Mouse (Mus musculus): ENCODE data around the gene Bean1. TPM values are rescaled to one million over a fixed set of nuclear protein-coding genes. Genes with fewer than 3 reads are reported as not detected.

The Bean1 gene
- polyA plus RNA-seq, 1 experiment from 2014 or later: 0.06 TPM

DNA sequence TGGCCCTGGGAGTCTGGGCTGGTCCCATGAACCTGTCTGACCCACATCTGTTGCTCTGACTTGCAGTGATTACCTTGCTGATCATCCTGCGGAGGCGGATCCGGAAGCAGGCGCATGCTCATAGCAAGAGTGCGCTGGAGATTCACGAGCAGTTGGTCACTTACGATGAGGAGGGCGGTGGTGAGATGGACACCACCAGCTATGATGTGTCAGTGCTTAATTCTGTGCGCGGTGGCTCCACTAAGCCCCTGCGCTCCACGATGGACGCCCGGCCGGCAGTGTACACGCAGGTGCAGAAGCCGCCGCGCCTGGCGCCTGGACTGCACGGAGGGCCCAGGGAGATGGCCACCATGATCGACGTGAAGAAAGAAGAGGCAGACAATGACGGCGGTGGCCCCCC, 27.8 kb upstream of the Bean1 start:
- Histone ChIP-seq H3K9ac (no peak overlapping the region), H3K4me3 (no peak overlapping the region), H3K36me3 (no peaks in the 10 kb centered on the region), H3K27me3 (replicated peaks) (no peaks in the 10 kb centered on the region), H3K4me2 (no peak overlapping the region), H3K4me1 (no peaks in the 10 kb centered on the region), H3K9me3 (replicated peaks) (no peaks in the 10 kb centered on the region), H3K27ac (no peak overlapping the region)
- no peak for ATAC-seq
- WGBS (ENCODE audit: insufficient replicate concordance): 82% methylated on average over 25 of the region's 25 CpGs

DNA sequence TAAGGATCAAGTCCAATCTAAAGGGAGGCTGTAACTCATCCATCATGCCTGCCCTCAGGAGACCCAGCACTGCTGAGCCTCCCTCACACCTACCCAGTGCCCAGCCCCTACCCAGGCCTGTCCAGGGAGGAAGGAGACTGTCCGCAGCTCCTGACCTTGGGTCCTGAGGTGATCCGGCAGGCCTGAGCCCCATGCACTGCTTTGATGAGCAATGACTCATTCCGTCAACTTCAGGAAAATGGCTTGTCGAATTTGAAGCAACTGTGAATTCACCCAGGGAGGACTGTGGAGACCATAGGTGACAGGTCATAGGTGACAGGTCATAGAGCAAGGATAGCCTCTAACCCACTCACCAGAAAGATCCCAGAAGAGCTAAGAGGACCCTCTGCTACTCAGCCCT, 26.9 kb upstream of the Bean1 start:
- Histone ChIP-seq H3K27ac (no peak overlapping the region), H3K9me3 (replicated peaks) (no peaks in the 10 kb centered on the region), H3K4me1 (no peaks in the 10 kb centered on the region), H3K9ac (no peak overlapping the region), H3K4me3 (no peak overlapping the region), H3K27me3 (replicated peaks) (no peaks in the 10 kb centered on the region; the same call in 1 of the 2 replicates), H3K36me3 (no peaks in the 10 kb centered on the region), H3K4me2 (no peak overlapping the region)
- 64% methylated on average over 4 of the region's 4 CpGs for WGBS (ENCODE audit: insufficient replicate concordance)
- no peak for ATAC-seq

- Histone ChIP-seq H3K9me3 (replicated peaks) (no peaks in the 10 kb centered on the region), H3K9ac (no peak overlapping the region), H3K27me3 (replicated peaks) (no peaks in the 10 kb centered on the region; the same call in 1 of the 2 replicates), H3K27ac (no peak overlapping the region), H3K4me2 (no peak overlapping the region), H3K4me1 (no peaks in the 10 kb centered on the region), H3K36me3 (no peaks in the 10 kb centered on the region), H3K4me3 (no peak overlapping the region)
- ATAC-seq: no peak
- 66% methylated on average over 13 of the region's 13 CpGs for WGBS (ENCODE audit: insufficient replicate concordance)
These were observed 25.6 kb upstream of the Bean1 start for GRCm38 (mm10) chr8:104144434-104145216.

DNA sequence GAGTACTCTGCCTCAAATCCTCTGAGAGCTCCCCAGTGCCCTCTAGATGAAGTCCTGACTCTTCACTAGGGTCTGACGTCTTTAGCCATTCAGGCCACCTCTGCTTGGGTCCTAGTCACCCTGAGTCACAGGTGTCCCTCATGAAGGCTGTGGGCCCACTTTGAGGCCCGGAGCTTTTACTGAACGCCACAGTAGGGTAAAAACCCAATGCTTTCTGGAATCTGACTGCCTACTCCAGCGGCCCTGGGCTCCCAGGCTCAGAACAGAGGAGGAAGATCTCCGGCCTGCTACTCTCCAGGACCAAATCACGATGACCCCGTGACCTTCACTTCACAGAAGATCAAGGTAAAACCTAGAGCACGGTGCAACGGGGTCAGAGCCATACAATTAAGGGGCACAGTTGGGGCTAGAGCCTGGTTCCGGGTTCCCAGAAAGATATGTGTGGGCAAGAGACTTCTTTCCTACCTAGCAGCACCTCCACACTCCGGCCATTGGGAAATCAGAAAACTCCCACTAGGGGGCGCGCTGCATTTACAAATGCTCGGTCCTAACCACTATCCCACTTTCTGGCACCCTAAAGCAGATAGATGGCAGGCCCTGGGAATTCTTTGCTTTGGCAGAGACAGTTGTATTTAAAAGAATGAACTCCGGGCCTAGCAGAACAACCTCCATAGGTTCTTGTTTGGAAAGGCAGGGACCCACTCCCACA, 24.1 kb upstream of the Bean1 start:
- WGBS (ENCODE audit: insufficient replicate concordance): 26% methylated on average over 15 of the region's 15 CpGs

GRCm38 (mm10) chr8:104146717-104147494, 23.3 kb upstream of the Bean1 start:
- Histone ChIP-seq H3K9ac (no peak overlapping the region), H3K4me3 (no peak overlapping the region), H3K36me3 (no peaks in the 10 kb centered on the region), H3K4me1 (no peaks in the 10 kb centered on the region), H3K27ac (no peak overlapping the region), H3K4me2 (no peak overlapping the region), H3K9me3 (replicated peaks) (no peaks in the 10 kb centered on the region), H3K27me3 (replicated peaks) (no peaks in the 10 kb centered on the region; the same call in 1 of the 2 replicates)
- no peak for ATAC-seq
- 78% methylated on average over 15 of the region's 15 CpGs for WGBS (ENCODE audit: insufficient replicate concordance)

More for the DNA sequence above, 24.1 kb upstream of the Bean1 start:
- no peaks in the 10 kb centered on the region for H3K36me3 ChIP-seq
- H3K4me3 ChIP-seq: no peak overlapping the region
- H3K27ac ChIP-seq: no peak overlapping the region
- peak; percentile 60 for ATAC-seq
- no peaks in the 10 kb centered on the region for H3K4me1 ChIP-seq
- H3K9ac ChIP-seq: no peak overlapping the region
- no peaks in the 10 kb centered on the region; the same call in 1 of the 2 replicates for H3K27me3 ChIP-seq (replicated peaks)
- no peak overlapping the region for H3K4me2 ChIP-seq
- H3K9me3 ChIP-seq (replicated peaks): no peaks in the 10 kb centered on the region

GRCm38 (mm10) chr8:104147947-104148346, 22.3 kb upstream of the Bean1 start:
- H3K36me3 ChIP-seq: no peaks in the 10 kb centered on the region
- H3K4me2 ChIP-seq: no peak overlapping the region
- WGBS (ENCODE audit: insufficient replicate concordance): 76% methylated on average over 2 of the region's 2 CpGs
- no peak overlapping the region for H3K9ac ChIP-seq
- H3K9me3 ChIP-seq (replicated peaks): no peaks in the 10 kb centered on the region
- H3K27me3 ChIP-seq (replicated peaks): no peaks in the 10 kb centered on the region; the same call in 1 of the 2 replicates
- no peaks in the 10 kb centered on the region for H3K4me1 ChIP-seq
- H3K4me3 ChIP-seq: no peak overlapping the region
- no peak for ATAC-seq
- no peak overlapping the region for H3K27ac ChIP-seq

DNA sequence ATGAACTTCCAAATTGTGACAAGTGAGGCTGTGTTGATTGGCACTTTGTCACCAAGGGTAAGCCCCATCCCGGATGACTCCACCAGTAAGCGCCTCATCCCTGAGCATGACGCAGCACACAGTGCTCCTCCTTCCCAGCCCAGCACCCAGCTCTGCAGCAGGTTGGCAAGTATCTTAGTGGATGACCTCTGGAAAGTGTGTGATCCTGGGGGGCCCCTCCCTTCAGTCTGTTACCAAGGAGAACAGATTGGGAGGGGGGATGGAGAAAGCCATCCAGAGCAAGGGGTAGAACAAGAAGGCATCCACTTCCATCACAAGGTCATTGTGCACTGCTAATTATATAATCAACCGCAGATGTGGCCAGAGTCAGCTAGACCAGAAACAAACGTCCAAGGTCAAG, 9.5 kb upstream of the Bean1 start:
- H3K4me2 ChIP-seq: no peak overlapping the region
- 63% methylated on average over 5 of the region's 5 CpGs for WGBS (ENCODE audit: insufficient replicate concordance)
- no peak overlapping the region for H3K9ac ChIP-seq
- H3K27me3 ChIP-seq (replicated peaks): no peaks in the 10 kb centered on the region
- no peak for ATAC-seq
- peaks cover 12% of the 10 kb centered on the region; the same call in 1 of the 2 replicates for H3K9me3 ChIP-seq (replicated peaks)
- H3K27ac ChIP-seq: no peak overlapping the region
- no peaks in the 10 kb centered on the region for H3K36me3 ChIP-seq
- H3K4me1 ChIP-seq: no peaks in the 10 kb centered on the region
- no peak overlapping the region for H3K4me3 ChIP-seq

- no peak for ATAC-seq
- WGBS (ENCODE audit: insufficient replicate concordance): 50% methylated on average over 3 of the region's 3 CpGs
- peaks cover 59% of the 10 kb centered on the region for H3K27me3 ChIP-seq (replicated peaks)
These were observed 781 bp upstream of the Bean1 start for GRCm38 (mm10) chr8:104169461-104169860.

GRCm38 (mm10) chr8:104171050-104171620, 893 bp downstream of the Bean1 start:
- no peak for ATAC-seq
- Histone ChIP-seq H3K4me2 (peak overlapping the region; percentile 78), H3K27ac (no peak overlapping the region), H3K36me3 (no peaks in the 10 kb centered on the region), H3K4me1 (peaks cover 11% of the 10 kb centered on the region), H3K4me3 (peak overlapping the region; percentile 56), H3K9me3 (replicated peaks) (no peaks in the 10 kb centered on the region), H3K9ac (peak overlapping the region; percentile 41; the same call in 1 of the 2 replicates), H3K27me3 (replicated peaks) (peaks cover 59% of the 10 kb centered on the region)
- 7% methylated on average over 30 of the region's 32 CpGs for WGBS (ENCODE audit: insufficient replicate concordance)

More at GRCm38 (mm10) chr8:104169461-104169860, 781 bp upstream of the Bean1 start:
- no peak overlapping the region for H3K4me3 ChIP-seq
- no peak overlapping the region for H3K27ac ChIP-seq
- no peak overlapping the region for H3K9ac ChIP-seq
- peaks cover 11% of the 10 kb centered on the region for H3K4me1 ChIP-seq
- no peaks in the 10 kb centered on the region for H3K9me3 ChIP-seq (replicated peaks)
- H3K4me2 ChIP-seq: no peak overlapping the region
- no peaks in the 10 kb centered on the region for H3K36me3 ChIP-seq

DNA sequence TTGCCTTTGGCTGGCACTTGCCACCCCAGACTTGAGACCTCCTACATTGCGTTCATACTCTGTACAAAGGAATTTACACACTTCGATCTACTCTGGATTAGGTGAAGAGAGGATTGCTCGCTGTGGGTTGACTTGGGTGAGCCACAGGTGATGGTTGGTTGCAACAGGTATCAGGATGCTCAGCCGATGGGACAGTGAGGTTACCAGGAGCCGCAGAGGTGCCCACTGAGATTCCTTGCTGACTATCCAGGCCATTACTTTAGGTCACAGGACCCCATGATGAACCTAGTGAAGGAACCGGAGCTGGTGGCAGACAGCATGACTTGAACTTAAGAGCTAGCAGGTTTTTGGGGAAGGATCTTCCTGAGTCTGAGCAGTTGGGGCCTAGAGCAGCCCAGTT, 2.2 kb downstream of the Bean1 start:
- no peak overlapping the region for H3K4me2 ChIP-seq
- 82% methylated on average over 6 of the region's 6 CpGs for WGBS (ENCODE audit: insufficient replicate concordance)
- peaks cover 56% of the 10 kb centered on the region for H3K27me3 ChIP-seq (replicated peaks)

GRCm38 (mm10) chr8:104175848-104176527, 5.7 kb downstream of the Bean1 start:
- no peak overlapping the region for H3K4me3 ChIP-seq
- no peaks in the 10 kb centered on the region for H3K36me3 ChIP-seq
- H3K4me2 ChIP-seq: no peak overlapping the region
- H3K4me1 ChIP-seq: 0 out of 2 replicates have a peak, but pooled peaks cover 2% of the 10 kb centered on the region
- WGBS (ENCODE audit: insufficient replicate concordance): 15% methylated on average over 8 of the region's 8 CpGs
- no peak for ATAC-seq
- no peak overlapping the region for H3K9ac ChIP-seq
- no peaks in the 10 kb centered on the region for H3K9me3 ChIP-seq (replicated peaks)
- H3K27me3 ChIP-seq (replicated peaks): peaks cover 28% of the 10 kb centered on the region
- H3K27ac ChIP-seq: no peak overlapping the region

More for the DNA sequence above, 2.2 kb downstream of the Bean1 start:
- Histone ChIP-seq H3K36me3 (no peaks in the 10 kb centered on the region), H3K9me3 (replicated peaks) (no peaks in the 10 kb centered on the region), H3K4me1 (peaks cover 11% of the 10 kb centered on the region), H3K9ac (no peak overlapping the region), H3K4me3 (no peak overlapping the region), H3K27ac (no peak overlapping the region)
- no peak for ATAC-seq

Data from liver, embryonic 12.5 days (tissue).